Mouse (Mus musculus): ENCODE results near the gene Lim2. TPM values are rescaled to one million over a fixed set of nuclear protein-coding genes. Genes with fewer than 3 reads are reported as not detected.

Lim2 gene
- total RNA-seq, 2 experiments from 2014 or later: not detected

DNA sequence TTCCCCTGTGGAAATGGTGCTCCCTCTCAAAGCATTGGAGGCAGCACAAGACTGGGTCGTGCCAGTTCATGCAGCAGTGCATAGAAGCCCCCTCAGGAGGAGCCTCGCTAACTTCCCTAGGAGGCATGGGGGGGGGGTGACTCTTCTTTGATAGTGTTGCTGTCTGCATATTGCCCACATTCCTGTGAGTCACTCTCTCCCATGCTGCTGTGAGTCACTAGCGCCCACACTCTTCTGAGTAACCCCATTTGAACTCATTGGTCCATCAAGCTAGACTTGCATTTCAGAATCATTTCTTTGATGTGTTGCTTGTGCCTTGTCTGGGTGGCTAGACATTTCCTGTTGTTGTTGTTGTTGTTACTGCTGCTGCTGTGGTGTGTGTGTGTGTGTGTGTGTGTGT lies 53.7 kb downstream of the Lim2 start:
- DNase-seq (ENCODE audit: low spot score in 2 of 2): peak; percentile 62 to 86
- intact Hi-C loops (cut with DNase I): no loop called here

DNA sequence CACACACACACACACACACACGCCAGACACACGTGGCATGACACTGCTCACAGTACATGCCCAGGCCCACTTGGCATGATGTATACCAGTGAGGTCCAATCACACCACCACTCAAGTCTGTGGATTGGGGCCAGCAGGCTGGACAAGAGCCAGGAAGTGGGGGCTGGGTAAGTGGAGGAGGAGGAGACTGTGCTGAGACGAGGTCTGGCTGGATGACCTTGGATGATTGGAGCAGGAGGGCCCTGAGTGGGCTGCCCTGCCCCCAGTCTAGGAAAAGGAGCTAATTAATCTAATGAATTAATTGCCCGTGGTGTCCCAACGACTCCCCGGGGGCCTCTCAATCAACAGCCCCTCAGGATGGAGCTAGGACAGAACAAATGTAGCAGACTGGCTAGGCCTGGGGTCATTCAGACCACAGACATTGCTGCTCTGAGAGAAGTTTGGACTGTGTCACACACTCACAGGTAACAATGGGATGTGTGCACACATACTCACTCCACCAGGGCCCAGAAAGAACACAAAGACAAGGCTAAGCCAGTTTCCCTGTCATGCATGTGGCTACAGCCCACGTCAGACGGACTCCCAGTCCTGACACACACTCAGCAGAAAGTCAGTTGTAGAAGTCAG lies 54.7 kb downstream of the Lim2 start:
- DNase-seq (ENCODE audit: low spot score in 2 of 2): peak; percentile 46 to 63
- intact Hi-C loops (cut with DNase I): no loop called here

DNA sequence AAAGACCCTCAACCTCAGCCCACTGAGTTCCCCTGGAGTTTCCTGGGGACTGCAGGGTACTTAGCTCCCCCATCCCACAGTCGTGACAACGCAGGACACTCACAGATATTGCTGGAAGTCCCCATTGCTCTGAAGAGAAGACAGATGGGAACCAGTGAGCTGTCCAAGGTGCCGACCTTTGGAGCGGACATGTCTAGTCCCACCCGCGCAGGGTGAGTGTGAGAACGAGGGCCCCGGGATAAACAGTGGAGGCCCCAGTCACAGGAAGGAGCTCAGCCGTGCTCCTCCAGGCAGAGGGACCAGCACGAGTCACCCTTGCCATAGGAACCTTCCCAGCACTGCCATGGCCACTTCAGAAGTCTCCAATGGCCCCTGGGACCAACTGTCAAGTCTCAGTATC lies 55.8 kb downstream of the Lim2 start:
- intact Hi-C loops (cut with DNase I): no loop called here

More for the DNA sequence above, 55.8 kb downstream of the Lim2 start:
- no peak for DNase-seq (ENCODE audit: low spot score in 2 of 2)

Small RNAs within 50 kb of the gene (microRNA-seq; reads per million reads assigned to microRNA genes)
- gene Mir7051: 0.26 to 1.7 reads per million in 2 experiments

Other genes with a start within 250 kb of the Lim2 start
- 10 to 100 TPM; 18.9 to 20.6 TPM for gene Zfp715, start 114.4 kb upstream of the Lim2 start, total RNA-seq (2021)
- under 1 TPM; 0.44 to 0.59 TPM for gene Siglecf, start 76.3 kb upstream of the Lim2 start, total RNA-seq (2021)
- gene Siglecg, start 19.5 kb upstream of the Lim2 start, total RNA-seq (2021): under 1 TPM in 1 of 2 experiments, not detected in 1; 0.42 TPM
- not detected for gene Nkg7, start 9.4 kb downstream of the Lim2 start, total RNA-seq (2021)
- gene Cldnd2, start 13.1 kb downstream of the Lim2 start, total RNA-seq (2021): not detected
- 10 to 100 TPM; 51.9 to 52.6 TPM for gene Etfb, start 16.4 kb downstream of the Lim2 start, total RNA-seq (2021)
- gene Gm45233, start 16.5 kb downstream of the Lim2 start, total RNA-seq (2021): 1 to 10 TPM in 1 of 2 experiments, under 1 TPM in 1; 0.86 to 2.0 TPM
- gene Vsig10l, start 35.5 kb downstream of the Lim2 start, total RNA-seq (2021): 1 to 10 TPM; 3.3 to 4.6 TPM
- gene Iglon5, start 62.4 kb downstream of the Lim2 start, total RNA-seq (2021): 10 to 100 TPM; 42.7 to 46.3 TPM
- gene 4931406B18Rik, start 78.3 kb downstream of the Lim2 start, total RNA-seq (2021): not detected
- gene Cd33, start 116.8 kb downstream of the Lim2 start, total RNA-seq (2021): 1 to 10 TPM; 5.7 to 6.1 TPM
- gene Zfp658, start 134.6 kb downstream of the Lim2 start, total RNA-seq (2021): 1 to 10 TPM; 4.9 TPM
- gene Zfp719, start 151.9 kb downstream of the Lim2 start, total RNA-seq (2021): 10 to 100 TPM; 17.6 to 21.3 TPM
- under 1 TPM; 0.17 to 0.20 TPM for gene Zfp819, start 179.5 kb downstream of the Lim2 start, total RNA-seq (2021)
- gene Ceacam18, start 207.0 kb downstream of the Lim2 start, total RNA-seq (2021): under 1 TPM in 1 of 2 experiments, not detected in 1; 0.18 TPM
- 1 to 10 TPM; 1.2 to 1.5 TPM for gene Siglece, start 232.5 kb downstream of the Lim2 start, total RNA-seq (2021)
- gene Ctu1, start 244.3 kb downstream of the Lim2 start, total RNA-seq (2021): 1 to 10 TPM; 8.2 to 8.9 TPM